Mouse (Mus musculus) bone marrow, adult 2 months (tissue): ENCODE measurements around the gene Gbf1.

Source experiments
- CTCF ChIP-seq: fragments of 200-500 bp; IDR thresholded peaks from 2 replicates; pipeline ENCODE4 v1.5.1; 2011; ENCODE audit warnings: low read length, control low read depth; ENCODE audit not compliant: control insufficient read depth, insufficient read depth
- POLR2A ChIP-seq: fragments of 200-500 bp; IDR thresholded peaks from 2 replicates; pipeline ENCODE4 v1.6.1; 2011; ENCODE audit warnings: low read depth, mild to moderate bottlenecking, control low read depth, low read length, borderline replicate concordance; ENCODE audit not compliant: control insufficient read depth

- TF ChIP-seq CTCF (no peak), POLR2A (no peak)
Observed at GRCm38 (mm10) chr19:46321101-46321943, 169.0 kb downstream of the Gbf1 start.
